In the genomic region with DNA sequence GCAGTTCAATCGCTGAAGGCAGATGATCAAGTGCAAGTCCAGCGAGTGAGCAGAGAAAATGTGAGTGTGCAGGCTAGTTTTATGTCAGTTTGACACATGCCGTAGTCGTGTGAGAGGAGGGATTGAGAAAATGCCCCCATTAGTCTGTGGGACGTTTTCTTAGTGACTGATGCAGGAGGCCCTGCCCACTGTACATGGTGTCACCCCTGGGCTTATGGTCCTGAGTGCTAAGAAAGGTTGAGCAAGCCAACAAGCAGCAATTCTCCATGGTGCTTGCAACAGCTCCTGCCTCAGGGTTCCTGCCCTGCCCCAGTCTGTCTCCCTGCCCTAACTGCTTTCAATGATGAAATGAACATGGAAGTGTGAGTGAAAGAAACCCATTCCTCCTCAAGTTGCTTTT, we compare ENCODE assay signal across 24 mouse cellular contexts.
"Had no signal": no experiment of that assay in that cellular context is flagged by ENCODE, and none has a peak within 500 bp of the region (broad histone marks: within the 10 kb centered on the region; RNA-seq: fewer than 3 reads in every experiment).

No protein-coding gene starts in this region.

- H3K27ac ChIP-seq: gastrocnemius, adult 2 months; heart, adult 2 months; hindbrain, embryonic 10.5 days; hindbrain, embryonic 12.5 days; hindbrain, embryonic 14.5 days; intestine, embryonic 15.5 days; layer of hippocampus, adult 2 months; left cerebral cortex, adult 2 months; limb, embryonic 10.5 days; limb, embryonic 12.5 days had no signal

- H3K4me1 ChIP-seq: hindbrain, embryonic 10.5 days; hindbrain, embryonic 12.5 days; intestine, embryonic 15.5 days; limb, embryonic 10.5 days; limb, embryonic 12.5 days had no signal

- H3K4me3 ChIP-seq: gastrocnemius, adult 2 months; heart, adult 2 months; heart, embryonic 12.5 days; hindbrain, embryonic 10.5 days; hindbrain, embryonic 12.5 days; intestine, embryonic 15.5 days; layer of hippocampus, adult 2 months; left cerebral cortex, adult 2 months; limb, embryonic 10.5 days; limb, embryonic 12.5 days had no signal

- H3K27me3 ChIP-seq: heart, embryonic 12.5 days; hindbrain, embryonic 12.5 days; intestine, embryonic 15.5 days; limb, embryonic 12.5 days had no signal

- H3K4me2 ChIP-seq: heart, embryonic 12.5 days; hindbrain, embryonic 12.5 days; hindbrain, embryonic 14.5 days; intestine, embryonic 15.5 days; limb, embryonic 12.5 days had no signal

- H3K9ac ChIP-seq: heart, embryonic 12.5 days; hindbrain, embryonic 12.5 days; hindbrain, embryonic 14.5 days; intestine, embryonic 15.5 days; limb, embryonic 12.5 days had no signal

- H3K9me3 ChIP-seq: heart, embryonic 12.5 days; hindbrain, embryonic 10.5 days; hindbrain, embryonic 12.5 days; intestine, embryonic 15.5 days; limb, embryonic 10.5 days; limb, embryonic 12.5 days had no signal

- ATAC-seq: hindbrain, embryonic 16.5 days; inflammation-experienced regulatory T-cells, adult 6 months; intestine, embryonic 15.5 days; intestine, postnatal 0 days had no signal

- DNase-seq: gastrocnemius, adult 2 months; gastrocnemius, postnatal 10 days; gastrocnemius, postnatal 25 days; heart, adult 2 months; heart, postnatal 10 days; heart, postnatal 4 days; kidney, adult 18-20 months; kidney, adult 8-10 months; kidney, postnatal 10 days; kidney, postnatal 25 days; kidney, postnatal 4 days; liver had no signal
